Mouse (Mus musculus) stomach, embryonic 16.5 days (tissue): Measurements from ENCODE around the gene Pla1a. TPM values are rescaled to one million over a fixed set of nuclear protein-coding genes. Genes with fewer than 3 reads are reported as not detected.

Experiments used
- ATAC-seq: fragments of 200-750 bp; cut with Nextera tagmentation; 2 replicates; pipeline ENCODE4 v1.8.0; 2017; ENCODE audit warnings: moderate number of reproducible peaks, moderate TSS enrichment; ENCODE audit not compliant: insufficient read depth, low FRiP score
- H3K27ac ChIP-seq: fragments of 300-500 bp; sonication (generic); 2 replicates; pipeline ENCODE4 v1.5.1; 2014; ENCODE audit warnings: low read length
- H3K27me3 ChIP-seq: fragments of 300-500 bp; sonication (generic); 2 replicates; pipeline ENCODE4 v1.6.1; 2014; ENCODE audit warnings: low read length, control low read depth, mixed read lengths; ENCODE audit not compliant: control insufficient read depth, insufficient read depth
- H3K36me3 ChIP-seq: fragments of 300-500 bp; sonication (generic); 2 replicates; pipeline ENCODE4 v1.6.1; 2014; ENCODE audit warnings: low read length; ENCODE audit not compliant: control insufficient read depth, insufficient read depth
- H3K4me1 ChIP-seq: fragments of 300-500 bp; sonication (generic); 2 replicates; pipeline ENCODE4 v1.6.1; 2014; ENCODE audit warnings: low read length, control low read depth, mixed read lengths; ENCODE audit not compliant: control insufficient read depth, insufficient read depth
- H3K4me2 ChIP-seq: fragments of 300-500 bp; sonication (generic); 2 replicates; pipeline ENCODE4 v1.6.1; 2014; ENCODE audit warnings: low read depth, low read length, mixed read lengths
- H3K4me3 ChIP-seq: fragments of 300-500 bp; sonication (generic); replicated peaks from 2 replicates; pipeline ENCODE4 v1.5.1; 2014; ENCODE audit warnings: mild to moderate bottlenecking, low read length
- H3K9ac ChIP-seq: fragments of 300-500 bp; sonication (generic); 2 replicates; pipeline ENCODE4 v1.6.1; 2014; ENCODE audit warnings: low read length
- H3K9me3 ChIP-seq: fragments of 300-500 bp; sonication (generic); replicated peaks from 2 replicates; pipeline ENCODE4 v1.6.1; 2016; ENCODE audit warnings: low read length, control low read depth; ENCODE audit not compliant: control insufficient read depth
- WGBS: fragments of 180-500 bp; shearing (Covaris S2); extraction: QIAGEN DNeasy Blood & Tissue Kit; methylation state at CpG from one replicate; pipeline ENCODE4 v1.1.7; 2014; 5-methylcytosine and 5-hydroxymethylcytosine counted together
- polyA plus RNA-seq: library from polyadenylated mRNA; unstranded; fragments of >200 nt; fragmentation: Nextera tagmentation; extraction: Ambion mirVana; gene quantifications from 2 replicates; pipeline ENCODE4 v1.2.1, GENCODE M21; 2015

Pla1a gene
- polyA plus RNA-seq, 1 experiment from 2014 or later = 2.6 TPM

GRCm38 (mm10) chr16:38352851-38353250 lies 80.1 kb downstream of the Pla1a start:
- H3K27me3 ChIP-seq = no peaks in the 10 kb centered on the region
- H3K9ac ChIP-seq = no peak overlapping the region
- H3K4me1 ChIP-seq = peaks cover 7% of the 10 kb centered on the region
- no peak overlapping the region for H3K27ac ChIP-seq
- no peaks in the 10 kb centered on the region for H3K9me3 ChIP-seq
- H3K4me3 ChIP-seq = no peak overlapping the region
- no peak for ATAC-seq
- no peaks in the 10 kb centered on the region for H3K36me3 ChIP-seq
- H3K4me2 ChIP-seq = no peak overlapping the region

GRCm38 (mm10) chr16:38352031-38352430 lies 80.9 kb downstream of the Pla1a start:
- H3K4me2 ChIP-seq = no peak overlapping the region
- no peak overlapping the region for H3K9ac ChIP-seq
- no peak overlapping the region for H3K4me3 ChIP-seq
- peaks cover 10% of the 10 kb centered on the region for H3K4me1 ChIP-seq
- H3K27ac ChIP-seq = no peak overlapping the region
- no peak for ATAC-seq
- H3K36me3 ChIP-seq = no peaks in the 10 kb centered on the region
- 82% methylated on average over 7 of the region's 7 CpGs for WGBS
- no peaks in the 10 kb centered on the region for H3K9me3 ChIP-seq
- no peaks in the 10 kb centered on the region for H3K27me3 ChIP-seq

- Histone ChIP-seq H3K36me3 (no peaks in the 10 kb centered on the region), H3K4me1 (peaks cover 10% of the 10 kb centered on the region), H3K4me2 (no peak overlapping the region), H3K4me3 (no peak overlapping the region), H3K9ac (no peak overlapping the region), H3K9me3 (no peaks in the 10 kb centered on the region), H3K27ac (no peak overlapping the region), H3K27me3 (no peaks in the 10 kb centered on the region)
- no peak for ATAC-seq
- WGBS = 57% methylated on average over 6 of the region's 6 CpGs
Observed at GRCm38 (mm10) chr16:38350939-38351338, 82.0 kb downstream of the Pla1a start.

GRCm38 (mm10) chr16:38350361-38350855 lies 82.5 kb downstream of the Pla1a start:
- Histone ChIP-seq H3K4me1 (peaks cover 10% of the 10 kb centered on the region), H3K9me3 (no peaks in the 10 kb centered on the region), H3K9ac (no peak overlapping the region), H3K4me2 (no peak overlapping the region), H3K27ac (0 out of 2 replicates have a peak overlapping the region, but pooled peaks have one; percentile 3), H3K4me3 (no peak overlapping the region), H3K36me3 (no peaks in the 10 kb centered on the region), H3K27me3 (no peaks in the 10 kb centered on the region)
- WGBS = 42% methylated on average over 7 of the region's 7 CpGs
- peak; percentile 53; the same call in 1 of the 2 replicates for ATAC-seq

- Histone ChIP-seq H3K4me1 (peaks cover 10% of the 10 kb centered on the region), H3K4me2 (no peak overlapping the region), H3K36me3 (no peaks in the 10 kb centered on the region), H3K9me3 (no peaks in the 10 kb centered on the region), H3K9ac (no peak overlapping the region), H3K27ac (0 out of 2 replicates have a peak overlapping the region, but pooled peaks have one; percentile 3), H3K27me3 (no peaks in the 10 kb centered on the region), H3K4me3 (no peak overlapping the region)
- no peak for ATAC-seq
- WGBS = 94% methylated on average over 2 of the region's 2 CpGs
Observed at GRCm38 (mm10) chr16:38349881-38350280, 83.1 kb downstream of the Pla1a start.

- Histone ChIP-seq H3K36me3 (no peaks in the 10 kb centered on the region), H3K27ac (no peak overlapping the region), H3K4me1 (peaks cover 10% of the 10 kb centered on the region), H3K4me2 (no peak overlapping the region), H3K4me3 (no peak overlapping the region), H3K9me3 (no peaks in the 10 kb centered on the region), H3K27me3 (no peaks in the 10 kb centered on the region), H3K9ac (0 out of 2 replicates have a peak overlapping the region, but pooled peaks have one; percentile 22)
- WGBS = 81% methylated on average over 9 of the region's 9 CpGs
- ATAC-seq = no peak
Observed at GRCm38 (mm10) chr16:38348217-38348761, 84.7 kb downstream of the Pla1a start.

GRCm38 (mm10) chr16:38347588-38347987 lies 85.4 kb downstream of the Pla1a start:
- H3K36me3 ChIP-seq = no peaks in the 10 kb centered on the region
- no peaks in the 10 kb centered on the region for H3K27me3 ChIP-seq
- H3K9ac ChIP-seq = 0 out of 2 replicates have a peak overlapping the region, but pooled peaks have one; percentile 27
- no peaks in the 10 kb centered on the region for H3K9me3 ChIP-seq
- H3K4me3 ChIP-seq = peak overlapping the region; percentile 94
- H3K4me2 ChIP-seq = peak overlapping the region; percentile 59
- WGBS = 60% methylated on average over 6 of the region's 6 CpGs
- peaks cover 10% of the 10 kb centered on the region for H3K4me1 ChIP-seq
- ATAC-seq = no peak
- H3K27ac ChIP-seq = no peak overlapping the region

- no peaks in the 10 kb centered on the region for H3K36me3 ChIP-seq
- H3K4me1 ChIP-seq = peaks cover 14% of the 10 kb centered on the region
- 3% methylated on average over 35 of the region's 35 CpGs for WGBS
- peak within 1 kb of the TSS; percentile 85 for H3K27ac ChIP-seq
- H3K4me3 ChIP-seq = peak within 1 kb of the TSS; percentile 94
- H3K9me3 ChIP-seq = no peaks in the 10 kb centered on the region
- peak within 1 kb of the TSS; percentile 59 for H3K4me2 ChIP-seq
- peak within 1 kb of the TSS; percentile 85 for H3K9ac ChIP-seq
- ATAC-seq = peak; percentile 97
- no peaks in the 10 kb centered on the region for H3K27me3 ChIP-seq
Observed at GRCm38 (mm10) chr16:38346529-38347325, 86.2 kb downstream of the Pla1a start, which contains the start of the genes Cox17 and Gm21987. Gene Cox17 (plus strand): TSS chr16:38346991. Gene Gm21987 (plus strand): TSS chr16:38347040.
